Mouse (Mus musculus) adrenal gland, adult 10 weeks (tissue): ENCODE measurements around the gene Rpl36-ps4. TPM values are rescaled to one million over a fixed set of nuclear protein-coding genes. Genes with fewer than 3 reads are reported as not detected.

ENCODE experiments used
- polyA plus RNA-seq: library from polyadenylated mRNA; stranded (reverse); fragments of 350-450 nt; fragmentation: Illumina TruSeq; extraction: RNeasy Lipid Tissue Mini Kit (QIAGEN cat#74804); gene quantifications from one replicate; pipeline ENCODE4 v1.2.3, GENCODE M21; 2014; ENCODE audit warnings: low read depth, low replicate concordance

The Rpl36-ps4 gene
- not detected for polyA plus RNA-seq

DNA sequence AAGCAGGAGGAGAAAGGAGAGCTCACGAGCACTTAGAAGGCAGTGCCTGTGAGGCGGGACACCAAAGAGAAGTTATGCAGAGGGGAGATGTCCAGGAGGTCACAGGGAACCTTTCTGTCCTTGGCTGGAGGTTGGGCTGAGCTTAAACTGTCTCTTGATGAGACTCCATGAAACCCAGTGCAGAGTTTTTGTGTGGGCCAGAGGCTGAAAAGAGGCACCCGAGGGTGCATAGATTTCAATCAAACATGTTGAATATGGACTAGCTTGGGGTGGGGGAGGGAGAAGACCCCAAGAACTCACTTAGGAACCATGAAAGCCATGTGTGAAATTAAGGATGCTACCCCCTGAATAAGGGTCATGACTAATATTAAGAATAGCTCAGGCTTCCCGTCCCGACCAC is at the start of gene Rpl36-ps4:
Gene Rpl36-ps4, plus strand, starts transcription at position 301 of the 400 bp plus-strand sequence.

Other genes starting within 250 kb of the Rpl36-ps4 start
- 31.6 TPM for gene Msh2, start 248.6 kb upstream of the Rpl36-ps4 start, polyA plus RNA-seq
- gene Kcnk12, start 123.0 kb upstream of the Rpl36-ps4 start, polyA plus RNA-seq: not detected
- gene Msh6, start 54.1 kb downstream of the Rpl36-ps4 start, polyA plus RNA-seq: 18.4 TPM
- gene Fbxo11, start 144.3 kb downstream of the Rpl36-ps4 start, polyA plus RNA-seq: 197 TPM